Mouse (Mus musculus): Measurements from ENCODE around the gene Gdf1. TPM values are rescaled to one million over a fixed set of nuclear protein-coding genes. Genes with fewer than 3 reads are reported as not detected.

Gdf1 gene
- polyA plus RNA-seq, 2 experiments = 0.16 TPM; not detected in 1

DNA sequence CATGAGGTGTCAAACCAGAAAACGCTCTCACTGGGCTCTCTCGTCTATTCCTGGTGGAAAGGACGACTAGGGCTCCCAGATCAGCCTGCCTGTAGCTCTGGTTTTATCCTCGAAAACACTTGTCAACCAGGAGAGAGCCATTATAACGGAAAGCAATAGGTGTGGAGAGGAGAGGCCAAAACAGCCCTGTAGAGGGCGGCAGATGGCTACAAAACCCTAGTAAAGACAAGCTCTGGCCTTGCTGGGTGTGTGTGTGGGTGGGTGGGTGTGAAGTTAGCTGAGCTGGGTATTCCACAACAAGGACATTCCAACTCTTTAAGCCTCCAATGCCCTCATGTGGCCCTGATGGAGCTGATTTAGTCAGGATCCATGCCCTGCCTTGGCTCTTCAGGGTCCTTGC lies 14.1 kb downstream of the Gdf1 start:
- H3K27me3 ChIP-seq (ENCODE audit: control insufficient read depth, insufficient read depth, low read length) = no peaks in the 10 kb centered on the region
- WGBS (ENCODE audit: insufficient replicate concordance) = 63% methylated on average over 6 of the region's 6 CpGs
- H3K4me3 ChIP-seq (ENCODE audit: insufficient read depth in 1 of 2, low read depth in 2 of 2, low read length in 2 of 2) = no peak overlapping the region
- no peak for TF ChIP-seq EP300 (IDR thresholded peaks at IDR 0.05; ENCODE audit: low read depth)
- peak; percentile 80 for TF ChIP-seq CTCF (IDR thresholded peaks at IDR 0.05; ENCODE audit: low read depth)
- peak; percentile 42; the same call in 1 of the 2 replicates for ATAC-seq (ENCODE audit: insufficient read depth)
- peaks cover 13 to 26% of the 10 kb centered on the region in 2 experiments for H3K4me1 ChIP-seq (replicated peaks; ENCODE audit: control insufficient read depth in 2 of 2, insufficient read depth in 2 of 2, low read length in 1 of 2)
- no peak for DNase-seq (ENCODE audit: low read depth in 3 of 3, low spot score in 3 of 3)
- H3K27ac ChIP-seq = no peak overlapping the region
- no peaks in the 10 kb centered on the region for H3K9me3 ChIP-seq (ENCODE audit: control insufficient read depth, low read length)
- H3K4me2 ChIP-seq (ENCODE audit: low read depth) = no peak overlapping the region
- H3K36me3 ChIP-seq (replicated peaks; ENCODE audit: control insufficient read depth, insufficient read depth, low read depth) = peaks cover 74% of the 10 kb centered on the region
- no peak overlapping the region for H3K9ac ChIP-seq (replicated peaks)

DNA sequence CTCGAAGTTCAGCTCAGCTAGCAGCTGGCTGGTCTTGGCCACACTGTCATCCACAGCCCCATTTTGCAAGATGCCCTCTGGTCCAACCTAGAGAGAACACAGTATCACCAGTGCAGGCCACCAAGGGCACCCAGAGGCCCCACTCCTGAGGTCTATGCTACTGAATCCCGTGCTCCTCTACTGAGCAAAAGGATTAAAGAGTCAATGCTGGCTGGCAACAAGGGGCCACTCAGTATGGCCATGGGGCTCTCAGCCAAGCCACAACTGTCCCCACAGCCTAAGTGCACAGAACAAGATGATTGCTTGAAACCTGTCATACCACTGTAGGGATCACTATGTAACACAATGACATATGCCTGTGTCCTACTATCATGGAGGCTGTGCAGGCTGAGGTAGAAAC lies 14.7 kb downstream of the Gdf1 start:
- H3K4me2 ChIP-seq (ENCODE audit: low read depth) = no peak overlapping the region
- H3K9ac ChIP-seq (replicated peaks) = no peak overlapping the region
- TF ChIP-seq CTCF (IDR thresholded peaks at IDR 0.05; ENCODE audit: low read depth) (no peak), EP300 (IDR thresholded peaks at IDR 0.05; ENCODE audit: low read depth) (no peak)
- no peak for ATAC-seq (ENCODE audit: insufficient read depth)
- no peak for DNase-seq (ENCODE audit: low read depth in 3 of 3, low spot score in 3 of 3)
- H3K27ac ChIP-seq = no peak overlapping the region
- H3K9me3 ChIP-seq (ENCODE audit: control insufficient read depth, low read length) = no peaks in the 10 kb centered on the region
- peaks cover 19 to 32% of the 10 kb centered on the region in 2 experiments for H3K4me1 ChIP-seq (replicated peaks; ENCODE audit: control insufficient read depth in 2 of 2, insufficient read depth in 2 of 2, low read length in 1 of 2)
- WGBS (ENCODE audit: insufficient replicate concordance) = 82% methylated on average over 2 of the region's 2 CpGs
- no peak overlapping the region for H3K4me3 ChIP-seq (ENCODE audit: insufficient read depth in 1 of 2, low read depth in 2 of 2, low read length in 2 of 2)
- H3K27me3 ChIP-seq (ENCODE audit: control insufficient read depth, insufficient read depth, low read length) = no peaks in the 10 kb centered on the region
- H3K36me3 ChIP-seq (replicated peaks; ENCODE audit: control insufficient read depth, insufficient read depth, low read depth) = peaks cover 74% of the 10 kb centered on the region

DNA sequence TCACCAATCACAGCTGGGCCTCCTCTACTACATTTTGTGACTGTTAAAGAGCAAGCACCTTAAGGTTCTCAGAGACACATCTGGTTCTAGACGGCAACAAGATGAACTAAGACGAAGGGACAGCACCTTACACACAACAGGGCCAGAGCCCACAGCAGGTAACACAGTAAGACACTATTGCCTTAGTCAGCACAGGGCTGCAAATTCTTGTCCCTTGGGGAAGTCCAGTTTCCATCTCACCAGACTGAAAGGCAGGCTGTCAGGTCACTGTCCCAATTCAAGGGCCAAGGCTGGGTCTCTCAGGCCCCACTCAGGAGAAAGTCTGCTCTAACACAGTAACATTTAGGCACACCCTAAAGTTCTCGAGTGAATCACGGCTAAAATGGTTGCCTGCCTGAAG lies 17.8 kb downstream of the Gdf1 start:
- no peaks in the 10 kb centered on the region for H3K9me3 ChIP-seq (ENCODE audit: control insufficient read depth, low read length)
- H3K4me2 ChIP-seq (ENCODE audit: low read depth) = no peak overlapping the region
- no peak overlapping the region for H3K4me3 ChIP-seq (ENCODE audit: insufficient read depth in 1 of 2, low read depth in 2 of 2, low read length in 2 of 2)
- no peak overlapping the region for H3K9ac ChIP-seq (replicated peaks)
- WGBS (ENCODE audit: insufficient replicate concordance) = 79% methylated on average over 4 of the region's 4 CpGs
- no peak for DNase-seq (ENCODE audit: low read depth in 3 of 3, low spot score in 3 of 3)
- peaks cover 59% of the 10 kb centered on the region for H3K36me3 ChIP-seq (replicated peaks; ENCODE audit: control insufficient read depth, insufficient read depth, low read depth)
- H3K27me3 ChIP-seq (ENCODE audit: control insufficient read depth, insufficient read depth, low read length) = no peaks in the 10 kb centered on the region
- TF ChIP-seq EP300 (IDR thresholded peaks at IDR 0.05; ENCODE audit: low read depth) = no peak
- TF ChIP-seq CTCF (IDR thresholded peaks at IDR 0.05; ENCODE audit: low read depth) = no peak
- ATAC-seq (ENCODE audit: insufficient read depth) = no peak
- H3K27ac ChIP-seq = no peak overlapping the region
- H3K4me1 ChIP-seq (replicated peaks; ENCODE audit: control insufficient read depth in 2 of 2, insufficient read depth in 2 of 2, low read length in 1 of 2) = peaks cover 36 to 56% of the 10 kb centered on the region in 2 experiments

DNA sequence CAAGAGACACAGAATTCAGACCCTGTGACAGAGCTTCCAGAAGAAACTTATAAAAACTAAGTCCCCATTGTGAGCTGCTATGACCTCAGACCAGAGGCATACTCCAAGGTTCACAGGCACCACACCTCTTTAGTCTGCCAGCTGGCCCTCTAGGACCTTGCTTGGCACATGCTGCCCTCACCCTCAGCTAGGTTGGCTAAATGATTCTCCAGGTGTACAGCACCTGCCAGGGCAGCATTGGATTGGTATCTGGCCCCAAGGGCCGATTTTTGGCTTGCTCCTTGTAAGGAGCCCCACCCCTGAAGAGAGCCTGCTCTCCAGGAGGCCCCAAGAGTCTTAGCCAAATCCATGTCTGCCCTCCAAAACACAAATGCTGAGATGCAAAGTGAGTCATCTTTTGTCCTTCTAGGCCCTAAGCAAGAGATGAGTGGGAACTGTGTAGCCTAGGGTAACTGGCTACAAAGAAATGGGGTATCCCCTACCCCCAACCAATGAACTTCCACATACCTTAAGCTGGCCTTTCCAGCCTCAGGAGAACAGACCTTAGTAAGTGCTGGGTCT lies 18.3 kb downstream of the Gdf1 start:
- Histone ChIP-seq H3K4me3 (ENCODE audit: insufficient read depth in 1 of 2, low read depth in 2 of 2, low read length in 2 of 2) (no peak overlapping the region), H3K27ac (no peak overlapping the region), H3K36me3 (replicated peaks; ENCODE audit: control insufficient read depth, insufficient read depth, low read depth) (peaks cover 54% of the 10 kb centered on the region), H3K9me3 (ENCODE audit: control insufficient read depth, low read length) (no peaks in the 10 kb centered on the region), H3K27me3 (ENCODE audit: control insufficient read depth, insufficient read depth, low read length) (no peaks in the 10 kb centered on the region), H3K4me1 (replicated peaks; ENCODE audit: control insufficient read depth in 2 of 2, insufficient read depth in 2 of 2, low read length in 1 of 2) (peaks cover 36 to 56% of the 10 kb centered on the region in 2 experiments), H3K4me2 (ENCODE audit: low read depth) (no peak overlapping the region), H3K9ac (replicated peaks) (peak overlapping the region; percentile 12; the same call in 1 of the 2 replicates)
- ATAC-seq (ENCODE audit: insufficient read depth) = no peak
- 42% methylated on average over 1 of the region's 1 CpGs for WGBS (ENCODE audit: insufficient replicate concordance)
- DNase-seq (ENCODE audit: low read depth in 3 of 3, low spot score in 3 of 3) = no peak
- no peak for TF ChIP-seq EP300 (IDR thresholded peaks at IDR 0.05; ENCODE audit: low read depth)
- no peak for TF ChIP-seq CTCF (IDR thresholded peaks at IDR 0.05; ENCODE audit: low read depth)

DNA sequence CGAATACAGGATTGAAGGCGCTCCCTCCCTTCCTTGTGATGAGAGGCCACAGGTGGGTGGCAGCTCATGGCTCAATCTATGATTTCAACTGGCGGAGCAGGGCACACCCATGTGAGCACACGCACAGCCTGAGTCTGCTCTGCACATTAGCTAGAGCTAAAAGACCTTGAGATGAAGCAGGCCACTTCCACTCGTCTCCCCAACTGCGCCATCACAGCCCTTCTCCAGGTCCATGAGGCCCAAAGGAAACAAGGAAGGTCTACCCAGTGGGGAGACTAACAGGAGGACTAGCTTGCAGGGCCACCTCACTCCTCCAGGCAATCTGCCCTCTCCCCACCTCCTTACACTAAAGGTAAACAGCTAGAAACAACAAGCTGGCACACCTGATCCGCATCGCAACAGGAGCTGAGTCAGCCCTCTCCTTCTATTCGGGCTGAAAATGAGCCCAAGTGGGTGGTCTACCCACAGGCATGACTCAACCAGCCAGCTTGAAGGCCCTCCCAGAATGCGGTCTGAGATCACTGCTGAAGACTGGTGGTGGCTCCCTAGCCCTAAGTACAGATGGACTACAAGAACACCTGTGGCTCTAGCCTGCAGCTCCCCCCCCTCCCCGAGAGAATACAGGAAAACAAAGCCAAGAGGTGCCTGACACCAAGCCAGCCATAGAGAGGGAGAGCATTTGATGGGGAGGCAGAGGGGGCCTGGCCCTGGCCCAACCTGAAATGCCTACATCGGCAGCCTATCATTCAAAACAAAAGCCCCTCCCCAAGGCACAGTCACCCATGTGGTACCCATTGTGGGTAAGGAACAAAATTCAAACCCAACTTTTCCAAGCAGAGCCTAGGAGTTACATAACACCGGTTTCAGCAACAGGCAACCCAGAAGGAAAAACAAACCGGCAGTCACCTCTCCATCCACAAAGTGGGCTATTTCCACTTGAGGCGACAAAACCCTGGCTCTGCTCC lies 21.7 kb downstream of the Gdf1 start:
- Histone ChIP-seq H3K4me2 (ENCODE audit: low read depth) (peak overlapping the region; percentile 96), H3K4me3 (ENCODE audit: insufficient read depth in 1 of 2, low read depth in 2 of 2, low read length in 2 of 2) (peak overlapping the region; percentile 82 to 98), H3K36me3 (replicated peaks; ENCODE audit: control insufficient read depth, insufficient read depth, low read depth) (peaks cover 41% of the 10 kb centered on the region), H3K9ac (replicated peaks) (peak overlapping the region; percentile 99), H3K9me3 (ENCODE audit: control insufficient read depth, low read length) (no peaks in the 10 kb centered on the region), H3K4me1 (replicated peaks; ENCODE audit: control insufficient read depth in 2 of 2, insufficient read depth in 2 of 2, low read length in 1 of 2) (peaks cover 59 to 67% of the 10 kb centered on the region in 2 experiments), H3K27me3 (ENCODE audit: control insufficient read depth, insufficient read depth, low read length) (no peaks in the 10 kb centered on the region), H3K27ac (peak overlapping the region; percentile 86)
- TF ChIP-seq EP300 (IDR thresholded peaks at IDR 0.05; ENCODE audit: low read depth) (no peak), CTCF (IDR thresholded peaks at IDR 0.05; ENCODE audit: low read depth) (no peak)
- DNase-seq (ENCODE audit: low read depth in 3 of 3, low spot score in 3 of 3) (no peak), ATAC-seq (ENCODE audit: insufficient read depth) (no peak)
- WGBS (ENCODE audit: insufficient replicate concordance) = 30% methylated on average over 15 of the region's 15 CpGs
